Mouse (Mus musculus) MEL (cell line): ENCODE results near the gene Cbs. TPM values are rescaled to one million over a fixed set of nuclear protein-coding genes. Genes with fewer than 3 reads are reported as not detected.
A peak's percentile ranks its signal among the peaks of the same experiment; 100 is the strongest.

Experiments
- DNase-seq: peaks from one replicate; pipeline ENCODE4 v3.0.0; 2011; ENCODE audit warnings: low read depth, low spot score
- H3K27ac ChIP-seq: 2 replicates; pipeline ENCODE4 v1.5.1; 2012; ENCODE audit warnings: low read depth, mild to moderate bottlenecking, control low read depth, low read length, moderate library complexity; ENCODE audit not compliant: control insufficient read depth
- H3K27me3 ChIP-seq, 2 experiments: fragments of 150-350 bp in 1 of 2; sonication (generic) in 1 of 2; 2 replicates each; pipeline ENCODE4 v1.6.1; 2012; ENCODE audit warnings: low read length in 2 of 2, mild to moderate bottlenecking in 2 of 2, improper control_type of control experiment in 1 of 2, moderate library complexity in 1 of 2; ENCODE audit not compliant: insufficient read depth in 2 of 2, control insufficient read depth in 1 of 2
- H3K36me3 ChIP-seq, 2 experiments: 2 replicates each; pipeline ENCODE4 v1.6.1; 2012 to 2014; ENCODE audit warnings: low read length in 2 of 2, improper control_type of control experiment in 1 of 2, inconsistent platforms in 1 of 2, mild to moderate bottlenecking in 1 of 2; ENCODE audit not compliant: insufficient read depth in 2 of 2, control insufficient read depth in 1 of 2
- H3K4me1 ChIP-seq, 2 experiments: fragments of 150-350 bp in 1 of 2; sonication (generic) in 1 of 2; 2 replicates each; pipeline ENCODE4 v1.6.1; 2012; ENCODE audit warnings: low read length in 2 of 2, improper control_type of control experiment in 1 of 2, mild to moderate bottlenecking in 1 of 2; ENCODE audit not compliant: insufficient read depth in 2 of 2, control insufficient read depth in 1 of 2
- H3K4me3 ChIP-seq, 2 experiments: fragments of 150-350 bp in 1 of 2; sonication (generic) in 1 of 2; 2 replicates each; pipeline ENCODE4 v1.5.1; 2012; ENCODE audit warnings: low read depth in 2 of 2, low read length in 2 of 2, mild to moderate bottlenecking in 2 of 2, moderate library complexity in 2 of 2, control low read depth in 1 of 2, improper control_type of control experiment in 1 of 2; ENCODE audit not compliant: control insufficient read depth in 1 of 2, insufficient read depth in 1 of 2
- H3K79me2 ChIP-seq: 2 replicates; pipeline ENCODE4 v1.6.1; 2012; ENCODE audit warnings: mild to moderate bottlenecking, low read length, moderate library complexity; ENCODE audit not compliant: control insufficient read depth, poor library complexity, insufficient read depth
- H3K9ac ChIP-seq: 2 replicates; pipeline ENCODE4 v1.6.1; 2012; ENCODE audit warnings: low read depth, mild to moderate bottlenecking, control low read depth, low read length, moderate library complexity; ENCODE audit not compliant: control insufficient read depth, poor library complexity, severe bottlenecking
- H3K9me3 ChIP-seq: fragments of 150-350 bp; sonication (generic); replicated peaks from 2 replicates; pipeline ENCODE4 v1.6.1; 2012; ENCODE audit warnings: mild to moderate bottlenecking, low read length, improper control_type of control experiment, moderate library complexity; ENCODE audit not compliant: insufficient read depth
- BHLHE40 ChIP-seq: IDR thresholded peaks from 2 replicates; pipeline ENCODE4 v1.6.1; 2012; ENCODE audit warnings: low read depth, mild to moderate bottlenecking, inconsistent platforms, low read length, improper control_type of control experiment, borderline replicate concordance
- CHD1 ChIP-seq: IDR thresholded peaks from 2 replicates; pipeline ENCODE4 v1.6.1; 2012; ENCODE audit warnings: low read depth, mild to moderate bottlenecking, inconsistent platforms, low read length, improper control_type of control experiment
- CHD2 ChIP-seq: IDR thresholded peaks from 2 replicates; pipeline ENCODE4 v1.6.1; 2011; ENCODE audit warnings: low read length, improper control_type of control experiment
- CTCF ChIP-seq, 3 experiments: IDR thresholded peaks in 2 of 3; conservative IDR thresholded peaks in 1 of 3; 2 replicates each; pipeline ENCODE4 v1.5.1; 2011 to 2012; ENCODE audit warnings: low read length in 3 of 3, low read depth in 2 of 3, mild to moderate bottlenecking in 2 of 3, improper control_type of control experiment in 1 of 3, inconsistent platforms in 1 of 3, mixed read lengths in 1 of 3, moderate library complexity in 1 of 3; ENCODE audit not compliant: control insufficient read depth in 1 of 3, insufficient read depth in 1 of 3, poor library complexity in 1 of 3, severe bottlenecking in 1 of 3
- ELF1 ChIP-seq: IDR thresholded peaks from 2 replicates; pipeline ENCODE4 v1.6.1; 2014; ENCODE audit warnings: low read depth, mild to moderate bottlenecking, inconsistent platforms, low read length, improper control_type of control experiment, moderate library complexity
- EP300 ChIP-seq, 2 experiments: IDR thresholded peaks; 2 replicates each; pipeline ENCODE4 v1.6.1; 2011; ENCODE audit warnings: improper control_type of control experiment in 2 of 2, low read length in 2 of 2, low read depth in 1 of 2, mild to moderate bottlenecking in 1 of 2
- GABPA ChIP-seq: IDR thresholded peaks from 2 replicates; pipeline ENCODE4 v1.6.1; 2012; ENCODE audit warnings: low read depth, mild to moderate bottlenecking, inconsistent platforms, low read length, improper control_type of control experiment, moderate library complexity
- GATA1 ChIP-seq: IDR thresholded peaks from 2 replicates; pipeline ENCODE4 v1.6.1; 2011; ENCODE audit warnings: low read depth, low read length, improper control_type of control experiment
- HCFC1 ChIP-seq: IDR thresholded peaks from 2 replicates; pipeline ENCODE4 v1.6.1; 2012; ENCODE audit warnings: low read depth, mild to moderate bottlenecking, inconsistent platforms, low read length, improper control_type of control experiment, moderate library complexity
- JUND ChIP-seq: IDR thresholded peaks from 2 replicates; pipeline ENCODE4 v1.6.1; 2011; ENCODE audit warnings: low read depth, mild to moderate bottlenecking, improper control_type of control experiment, low read length
- MAX ChIP-seq: IDR thresholded peaks from 2 replicates; pipeline ENCODE4 v1.6.1; 2011; ENCODE audit warnings: low read length, improper control_type of control experiment
- MAZ ChIP-seq: IDR thresholded peaks from 2 replicates; pipeline ENCODE4 v1.6.1; 2012; ENCODE audit warnings: low read depth, mild to moderate bottlenecking, inconsistent platforms, low read length, improper control_type of control experiment
- MXI1 ChIP-seq: IDR thresholded peaks from 2 replicates; pipeline ENCODE4 v1.6.1; 2011; ENCODE audit warnings: mild to moderate bottlenecking, low read depth, low read length, improper control_type of control experiment
- MYC ChIP-seq: IDR thresholded peaks from 2 replicates; pipeline ENCODE4 v1.6.1; 2011; ENCODE audit warnings: low read depth, mild to moderate bottlenecking, low read length, improper control_type of control experiment, moderate library complexity
- NELFE ChIP-seq: IDR thresholded peaks from 2 replicates; pipeline ENCODE4 v1.6.1; 2011; ENCODE audit warnings: low read depth, low read length, improper control_type of control experiment
- NRF1 ChIP-seq: IDR thresholded peaks from 2 replicates; pipeline ENCODE4 v1.6.1; 2014; ENCODE audit warnings: low read depth, mild to moderate bottlenecking, inconsistent platforms, low read length, improper control_type of control experiment, moderate library complexity; ENCODE audit not compliant: poor library complexity, insufficient read depth, severe bottlenecking
- POLR2A ChIP-seq, 2 experiments: IDR thresholded peaks; 2 replicates each; pipeline ENCODE4 v1.6.1; 2011 to 2012; ENCODE audit warnings: low read length in 2 of 2, mild to moderate bottlenecking in 2 of 2, control low read depth in 1 of 2, improper control_type of control experiment in 1 of 2, low read depth in 1 of 2, moderate library complexity in 1 of 2; ENCODE audit not compliant: control insufficient read depth in 1 of 2, insufficient read depth in 1 of 2, poor library complexity in 1 of 2
- POLR2AphosphoS2 ChIP-seq: IDR thresholded peaks from 2 replicates; pipeline ENCODE4 v1.6.1; 2011; ENCODE audit warnings: low read length, improper control_type of control experiment
- POLR2AphosphoS5 ChIP-seq: IDR thresholded peaks from 2 replicates; pipeline ENCODE4 v1.6.1; 2012; ENCODE audit warnings: low read depth, borderline replicate concordance, mild to moderate bottlenecking, inconsistent platforms, low read length, moderate library complexity, mixed read lengths
- RAD21 ChIP-seq: IDR thresholded peaks from 2 replicates; pipeline ENCODE4 v1.6.1; 2011; ENCODE audit warnings: mild to moderate bottlenecking, low read depth, low read length, improper control_type of control experiment
- SIN3A ChIP-seq: IDR thresholded peaks from 2 replicates; pipeline ENCODE4 v1.6.1; 2012; ENCODE audit warnings: low read length, improper control_type of control experiment, inconsistent platforms
- TBP ChIP-seq: IDR thresholded peaks from 2 replicates; pipeline ENCODE4 v1.8.0; 2011; ENCODE audit warnings: low read depth, low read length, improper control_type of control experiment
- TCF12 ChIP-seq: IDR thresholded peaks from 2 replicates; pipeline ENCODE4 v1.6.1; 2014; ENCODE audit warnings: low read depth, mild to moderate bottlenecking, inconsistent platforms, low read length, improper control_type of control experiment, moderate library complexity
- USF1 ChIP-seq: IDR thresholded peaks from 2 replicates; pipeline ENCODE4 v1.6.1; 2014; ENCODE audit warnings: low read depth, mild to moderate bottlenecking, inconsistent platforms, low read length, improper control_type of control experiment, moderate library complexity
- USF2 ChIP-seq, 2 experiments: IDR thresholded peaks; 2 replicates each; pipeline ENCODE4 v1.6.1; 2011 to 2012; ENCODE audit warnings: improper control_type of control experiment in 2 of 2, low read length in 2 of 2, borderline replicate concordance in 1 of 2, inconsistent platforms in 1 of 2, low read depth in 1 of 2, mild to moderate bottlenecking in 1 of 2; ENCODE audit not compliant: insufficient read depth in 1 of 2
- ZC3H11A ChIP-seq: IDR thresholded peaks from 2 replicates; pipeline ENCODE4 v1.6.1; 2012; ENCODE audit warnings: low read depth, mild to moderate bottlenecking, inconsistent platforms, low read length, improper control_type of control experiment
- ZKSCAN1 ChIP-seq: IDR thresholded peaks from 2 replicates; pipeline ENCODE4 v1.6.1; 2012; ENCODE audit warnings: low read depth, mild to moderate bottlenecking, inconsistent platforms, low read length, improper control_type of control experiment, moderate library complexity
- ZMIZ1 ChIP-seq: IDR thresholded peaks from 2 replicates; pipeline ENCODE4 v1.6.1; 2012; ENCODE audit warnings: low read depth, mild to moderate bottlenecking, inconsistent platforms, low read length, improper control_type of control experiment, moderate library complexity
- polyA plus RNA-seq, 2 experiments: library from polyadenylated mRNA; stranded (reverse) in 1 of 2; unstranded in 1 of 2; fragments of >175 nt in 1 of 2; fragments of >200 nt in 1 of 2; gene quantifications; 2 replicates each; pipeline versions ENCODE4 v1.2.1 to v1.2.4; 2012; ENCODE audit warnings: low replicate concordance in 2 of 2, low read depth in 1 of 2; ENCODE audit not compliant: insufficient read length in 2 of 2, insufficient read depth in 1 of 2, missing spikeins in 1 of 2
- total RNA-seq: library from RNA; depleted of rRNA; stranded (reverse); fragments of 300-350 nt; gene quantifications from 2 replicates; pipeline ENCODE4 v1.2.3, GENCODE M21; 2012

Gene Cbs
- total and polyA plus RNA-seq, 3 experiments: 13.7 to 16.8 TPM; not detected in 1

DNA sequence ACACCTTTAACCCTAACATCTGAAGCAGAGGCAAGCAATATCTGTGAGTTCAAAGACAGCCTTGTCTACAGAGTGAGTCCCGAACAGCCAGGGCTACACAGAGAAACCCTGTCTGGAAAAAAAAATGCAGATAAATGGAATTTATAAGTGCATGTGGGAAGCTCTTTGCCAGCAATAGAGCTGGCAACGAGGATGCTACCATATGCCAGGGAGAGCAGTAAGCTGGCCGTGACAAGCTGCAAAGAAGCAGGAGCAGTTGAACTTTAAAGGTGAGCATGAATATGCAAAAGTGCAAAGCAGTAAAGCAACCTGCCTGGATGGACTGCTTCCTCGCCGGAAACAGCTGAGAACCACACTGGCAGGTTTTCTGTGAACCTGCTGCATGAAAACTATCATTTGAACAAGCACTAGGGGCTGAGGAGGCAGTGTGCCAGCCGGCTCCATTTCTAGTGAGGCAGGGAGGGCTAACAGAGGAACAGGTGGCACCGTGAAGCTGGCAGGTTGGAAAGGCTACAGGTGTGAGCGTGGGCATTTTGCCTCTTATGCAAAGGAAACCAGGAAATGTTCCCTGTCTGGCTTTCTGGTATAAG, 23.7 kb upstream of the Cbs start:
- TF ChIP-seq MYC (no peak), GABPA (no peak), POLR2A (IDR thresholded peaks at IDR 0.05; ENCODE audit: control insufficient read depth in 1 of 2, insufficient read depth in 1 of 2, low read depth in 1 of 2, low read length in 2 of 2, poor library complexity in 1 of 2) (no peak), BHLHE40 (no peak), ZKSCAN1 (no peak), EP300 (IDR thresholded peaks at IDR 0.05; ENCODE audit: low read depth in 1 of 2, low read length in 2 of 2) (no peak), TCF12 (no peak), POLR2AphosphoS5 (no peak), CTCF (IDR thresholded peaks at IDR 0.05 in 2 of 3, conservative IDR thresholded peaks at IDR 0.05 in 1 of 3; ENCODE audit: control insufficient read depth in 1 of 3, insufficient read depth in 1 of 3, low read depth in 2 of 3, low read length in 3 of 3, poor library complexity in 1 of 3, severe bottlenecking in 1 of 3) (no peak), MAX (no peak)

DNA sequence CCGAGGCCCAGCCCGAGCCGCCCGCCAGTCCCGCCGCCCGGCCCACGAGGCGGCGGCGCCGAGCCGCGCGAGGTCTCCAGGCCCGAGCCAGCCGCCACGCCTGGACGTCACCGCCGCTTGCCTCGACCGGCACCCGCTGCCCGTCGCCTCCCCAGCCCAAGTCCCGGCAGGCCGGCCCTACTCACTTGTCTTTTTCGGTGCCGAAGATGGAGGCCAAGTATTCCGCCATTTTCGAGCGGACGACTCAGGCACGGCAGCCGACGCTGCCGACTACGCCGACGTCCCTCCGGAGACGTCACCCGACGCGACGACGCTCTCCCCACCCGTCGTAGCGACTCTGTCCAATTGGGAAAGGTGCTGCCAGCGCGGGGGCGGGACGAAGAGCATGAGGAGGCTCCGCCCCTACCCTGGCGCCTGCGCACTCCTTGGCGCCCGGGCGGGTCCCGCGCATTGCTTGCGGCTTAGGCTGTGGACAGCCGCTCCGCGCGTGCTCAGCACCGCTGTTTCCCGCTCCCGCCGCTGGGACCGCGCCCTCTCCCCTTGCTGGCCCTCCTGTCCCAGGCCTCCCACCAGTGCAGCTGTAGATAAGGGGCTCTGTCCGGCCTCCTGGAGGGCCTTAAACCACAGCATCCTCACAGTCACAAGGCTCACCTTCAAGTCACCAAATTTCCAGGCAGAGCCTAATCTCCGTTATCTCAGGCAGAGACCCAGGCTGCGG, 21.6 kb upstream of the Cbs start, which contains the start of gene U2af1:
U2af1 (minus strand) TSS at position 425 of the 718 bp plus-strand sequence.
- H3K4me1 ChIP-seq: peaks cover 0 to 7% of the 10 kb centered on the region in 2 experiments; a peak in 3 of 4 replicates
- peak within 1 kb of the TSS; percentile 95 for H3K9ac ChIP-seq
- H3K27me3 ChIP-seq: no peaks in the 10 kb centered on the region
- peaks cover 14 to 16% of the 10 kb centered on the region in 2 experiments for H3K36me3 ChIP-seq
- H3K9me3 ChIP-seq: no peaks in the 10 kb centered on the region
- peaks cover 37% of the 10 kb centered on the region for H3K79me2 ChIP-seq
- H3K27ac ChIP-seq: peak within 1 kb of the TSS; percentile 64
- peak within 1 kb of the TSS; percentile 96 to 100 for H3K4me3 ChIP-seq
- DNase-seq: peak; percentile 98
- TF ChIP-seq MYC: peak; percentile 58; the same call in 1 of the 2 replicates
- TF ChIP-seq RAD21: no peak
- no peak for TF ChIP-seq ZC3H11A
- peak; percentile 53; the same call in 1 of the 2 replicates for TF ChIP-seq TBP
- peak; percentile 77 for TF ChIP-seq MXI1
- TF ChIP-seq MAZ: no peak
- TF ChIP-seq CHD2: no peak
- peak; percentile 90 for TF ChIP-seq NRF1
- peak; percentile 87 for TF ChIP-seq HCFC1
- TF ChIP-seq GATA1: peak; percentile 58; the same call in 1 of the 2 replicates
- TF ChIP-seq SIN3A: peak; percentile 76
- TF ChIP-seq POLR2AphosphoS2: peak; percentile 76
- no peak for TF ChIP-seq CHD1
- TF ChIP-seq ZKSCAN1: no peak
- TF ChIP-seq USF1: no peak
- TF ChIP-seq ELF1: no peak
- TF ChIP-seq POLR2A (IDR thresholded peaks at IDR 0.05; ENCODE audit: control insufficient read depth in 1 of 2, insufficient read depth in 1 of 2, low read depth in 1 of 2, low read length in 2 of 2, poor library complexity in 1 of 2): peak; percentile 80 to 95; a peak in 3 of 4 replicates
- no peak for TF ChIP-seq ZMIZ1
- no peak for TF ChIP-seq BHLHE40
- TF ChIP-seq CTCF (IDR thresholded peaks at IDR 0.05 in 2 of 3, conservative IDR thresholded peaks at IDR 0.05 in 1 of 3; ENCODE audit: control insufficient read depth in 1 of 3, insufficient read depth in 1 of 3, low read depth in 2 of 3, low read length in 3 of 3, poor library complexity in 1 of 3, severe bottlenecking in 1 of 3): 0 out of 6 replicates have a peak, but pooled peaks of 1 of the 3 experiments have one; percentile 1
- no peak for TF ChIP-seq USF2 (IDR thresholded peaks at IDR 0.05; ENCODE audit: borderline replicate concordance in 1 of 2, insufficient read depth in 1 of 2, low read depth in 1 of 2, low read length in 2 of 2)
- no peak for TF ChIP-seq JUND
- TF ChIP-seq NELFE: peak; percentile 87

More for the DNA sequence above, 23.7 kb upstream of the Cbs start:
- H3K79me2 ChIP-seq: peaks cover 26% of the 10 kb centered on the region
- H3K9ac ChIP-seq: no peak overlapping the region
- H3K27ac ChIP-seq: no peak overlapping the region
- no peaks in the 10 kb centered on the region for H3K9me3 ChIP-seq
- DNase-seq: no peak
- H3K27me3 ChIP-seq: 0 out of 4 replicates have a peak, but pooled peaks cover 0 to 2% of the 10 kb centered on the region in 2 experiments
- peaks cover 0 to 7% of the 10 kb centered on the region in 2 experiments; a peak in 3 of 4 replicates for H3K4me1 ChIP-seq
- peaks cover 5 to 13% of the 10 kb centered on the region in 2 experiments for H3K36me3 ChIP-seq
- H3K4me3 ChIP-seq: no peak overlapping the region
